Mouse (Mus musculus): Measurements from ENCODE around the gene Gm10220.
"Not testable (repeated sequence)": the region's sequence is repeated elsewhere in the genome, so short reads cannot be mapped to it uniquely, and the experiment has no call there.

The Gm10220 gene

DNA sequence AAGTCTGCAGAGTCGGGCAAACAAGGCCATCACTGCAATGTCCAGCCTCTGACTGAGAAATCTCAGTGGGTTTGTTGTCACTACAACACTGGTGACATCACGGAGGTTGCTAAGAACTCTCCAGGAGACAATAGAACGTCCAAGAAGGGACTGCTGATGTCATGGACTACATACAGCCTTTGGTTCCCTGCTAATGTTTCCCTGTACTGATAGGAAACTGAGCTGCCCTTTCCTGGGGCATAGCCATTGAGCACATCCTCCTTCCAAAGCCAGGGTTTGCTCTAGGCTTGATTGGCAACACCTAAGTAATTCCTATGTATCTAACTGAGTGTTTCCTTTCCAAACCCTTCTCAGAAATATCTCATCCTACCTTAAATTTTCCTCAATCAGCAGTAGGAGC lies at the start of gene Gm10220:
Gm10220 (minus strand) TSS at position 101 of the 400 bp plus-strand sequence.
- not testable (repeated sequence) for DNase-seq (ENCODE audit: low spot score in 2 of 2)

DNA sequence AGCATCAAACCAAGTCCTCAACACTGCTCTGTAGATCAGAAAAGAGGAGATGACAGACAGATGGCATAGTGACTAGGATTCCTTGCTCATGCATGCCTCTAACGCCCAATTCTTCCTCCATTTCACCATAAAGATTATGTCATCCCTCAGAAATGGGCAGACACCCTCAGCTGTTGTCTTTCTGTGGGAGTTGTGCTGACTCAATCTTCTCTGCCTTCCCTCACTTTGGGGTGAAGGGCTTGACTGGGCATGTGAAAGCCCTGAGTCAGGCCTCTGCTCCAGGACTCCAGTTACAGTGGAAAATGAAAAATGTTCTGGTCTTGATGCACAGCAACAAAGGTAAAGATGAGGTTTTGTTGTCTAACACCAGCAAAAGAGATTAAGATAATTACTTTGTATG lies 48.6 kb upstream of the Gm10220 start:
- no peak for DNase-seq (ENCODE audit: low spot score in 2 of 2)

DNA sequence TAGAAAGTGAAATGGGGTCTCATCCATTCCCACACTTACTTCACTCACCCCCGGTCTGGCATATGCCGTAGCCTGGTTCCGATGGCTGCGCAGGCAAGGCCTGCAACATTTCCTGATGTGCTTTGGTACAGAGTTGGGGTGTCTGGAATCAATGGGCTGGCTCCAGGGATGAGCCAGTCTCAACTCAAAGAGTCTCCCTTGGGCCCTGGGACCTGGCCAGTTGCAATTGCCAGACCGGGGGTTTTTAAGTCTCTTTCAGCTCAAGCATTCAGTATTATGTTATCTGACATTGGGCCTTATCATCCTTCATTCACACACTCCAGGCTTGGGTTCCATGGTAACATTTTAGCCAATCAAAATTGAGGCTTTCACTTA lies 44.6 kb upstream of the Gm10220 start:
- DNase-seq (ENCODE audit: low spot score in 2 of 2) = no peak

DNA sequence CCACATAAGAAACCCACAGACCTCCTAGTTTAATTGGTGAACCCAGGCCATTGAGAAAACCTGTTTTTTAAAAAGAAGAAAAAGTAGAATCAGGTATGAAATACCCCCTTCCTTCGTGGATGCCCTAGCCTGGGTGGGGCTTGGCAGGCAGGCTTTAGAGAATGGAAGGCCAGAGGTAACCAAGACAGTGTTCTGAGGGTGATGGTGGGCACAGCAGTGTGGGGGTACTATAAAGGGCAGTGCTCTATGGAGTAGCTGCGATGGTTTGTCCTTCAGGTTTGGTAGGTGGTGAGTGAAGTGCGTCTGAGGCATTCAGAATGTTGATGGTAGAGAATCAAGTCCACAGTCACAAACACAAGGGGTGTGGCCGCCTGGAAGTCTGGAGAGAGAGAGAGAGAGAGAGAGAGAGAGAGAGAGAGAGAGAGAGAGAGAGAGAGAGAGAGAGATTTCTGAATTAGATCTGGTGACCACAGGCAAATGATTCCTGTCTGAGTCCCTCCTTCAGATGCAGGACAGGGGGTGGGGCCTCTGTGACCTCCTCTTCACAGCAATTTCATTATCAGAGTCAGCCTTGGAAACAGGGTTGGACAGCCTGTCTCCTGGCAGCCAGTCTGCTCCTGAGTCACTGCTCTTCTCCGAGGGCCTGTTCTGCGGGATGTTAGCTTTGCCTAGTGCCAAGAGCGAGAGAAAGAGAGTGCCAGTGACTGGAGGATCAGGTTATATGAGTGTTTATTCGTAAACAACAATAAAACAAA lies 44.0 kb upstream of the Gm10220 start:
- no peak for DNase-seq (ENCODE audit: low spot score in 2 of 2)

DNA sequence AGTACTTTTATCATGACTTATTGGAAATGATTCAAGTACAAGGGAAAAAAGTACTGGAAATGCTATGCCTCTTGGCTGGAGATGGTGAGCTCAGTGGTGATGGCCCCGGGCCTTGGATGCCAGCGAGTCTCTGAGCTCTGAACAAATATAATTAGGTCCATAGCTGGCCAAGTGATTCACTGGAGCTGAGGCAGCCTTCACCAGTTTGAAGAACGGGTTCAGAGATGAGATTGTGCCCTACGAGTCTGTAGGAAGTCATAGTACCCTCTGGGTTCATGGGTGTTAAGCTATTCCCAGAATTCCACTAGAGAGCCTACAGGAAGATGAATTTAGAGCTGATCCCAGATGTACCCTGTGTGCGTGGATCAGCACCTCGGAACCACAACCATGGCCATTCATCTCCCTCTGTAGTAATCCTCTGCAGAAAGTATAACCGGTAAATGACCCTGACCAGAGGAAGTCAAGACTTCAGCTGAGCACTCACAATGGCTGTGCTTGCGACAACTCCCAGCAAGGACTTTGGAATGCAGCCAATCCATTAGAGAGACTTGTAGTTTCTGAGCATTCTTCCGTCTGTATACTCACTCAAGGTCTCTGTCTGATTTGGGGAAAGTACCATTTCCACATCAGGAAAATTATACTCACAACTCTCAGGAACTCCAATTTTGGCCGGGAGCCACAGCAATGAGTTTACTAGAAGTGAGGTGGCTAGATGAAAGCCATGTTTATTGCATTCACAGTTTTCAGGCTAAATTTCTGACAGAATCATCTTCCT lies 36.4 kb upstream of the Gm10220 start:
- no peak for DNase-seq (ENCODE audit: low spot score in 2 of 2)

DNA sequence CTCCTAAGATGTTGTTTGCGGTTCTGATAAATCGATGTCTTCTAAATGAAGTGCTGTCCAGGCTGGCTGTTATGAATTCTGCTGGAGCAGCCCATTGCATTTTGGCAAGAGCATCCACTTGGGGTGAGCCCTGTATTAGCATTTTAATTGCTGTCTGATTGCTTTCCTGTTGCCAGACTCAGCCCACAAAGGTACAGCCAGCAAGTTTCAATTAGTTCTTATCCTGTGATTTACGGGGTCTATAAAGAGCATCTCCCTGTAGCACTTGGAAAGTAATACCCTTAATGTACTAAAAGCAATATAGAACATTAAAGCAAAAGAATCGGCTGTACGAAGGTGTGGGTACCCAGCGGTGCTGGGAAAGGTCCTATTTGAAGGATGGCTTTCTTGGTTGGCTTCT lies 21.7 kb upstream of the Gm10220 start:
- no peak for DNase-seq (ENCODE audit: low spot score in 2 of 2)

DNA sequence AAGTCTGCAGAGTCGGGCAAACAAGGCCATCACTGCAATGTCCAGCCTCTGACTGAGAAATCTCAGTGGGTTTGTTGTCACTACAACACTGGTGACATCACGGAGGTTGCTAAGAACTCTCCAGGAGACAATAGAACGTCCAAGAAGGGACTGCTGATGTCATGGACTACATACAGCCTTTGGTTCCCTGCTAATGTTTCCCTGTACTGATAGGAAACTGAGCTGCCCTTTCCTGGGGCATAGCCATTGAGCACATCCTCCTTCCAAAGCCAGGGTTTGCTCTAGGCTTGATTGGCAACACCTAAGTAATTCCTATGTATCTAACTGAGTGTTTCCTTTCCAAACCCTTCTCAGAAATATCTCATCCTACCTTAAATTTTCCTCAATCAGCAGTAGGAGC lies 16.0 kb downstream of the Gm10220 start, which contains the start of gene 5031410I06Rik:
5031410I06Rik (minus strand) TSS at position 101 of the 400 bp plus-strand sequence.
- not testable (repeated sequence) for DNase-seq (ENCODE audit: low spot score in 2 of 2)

DNA sequence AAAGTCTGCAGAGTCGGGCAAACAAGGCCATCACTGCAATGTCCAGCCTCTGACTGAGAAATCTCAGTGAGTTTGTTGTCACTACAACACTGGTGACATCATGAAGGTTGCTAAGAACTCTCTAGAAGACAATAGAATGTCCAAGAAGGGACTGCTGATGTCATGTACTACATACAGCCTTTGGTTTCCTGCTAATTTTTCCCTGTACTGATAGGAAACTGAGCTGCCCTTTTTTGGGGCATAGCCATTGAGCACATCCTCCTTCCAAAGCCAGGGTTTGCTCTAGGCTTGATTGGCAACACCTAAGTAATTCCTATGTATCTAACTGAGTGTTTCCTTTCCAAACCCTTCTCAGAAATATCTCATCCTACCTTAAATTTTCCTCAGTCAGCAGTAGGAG lies 32.0 kb downstream of the Gm10220 start, which contains the start of gene Gm10471:
Gm10471 (minus strand) TSS at position 101 of the 400 bp plus-strand sequence.
- DNase-seq (ENCODE audit: low spot score in 2 of 2) = not testable (repeated sequence)

DNA sequence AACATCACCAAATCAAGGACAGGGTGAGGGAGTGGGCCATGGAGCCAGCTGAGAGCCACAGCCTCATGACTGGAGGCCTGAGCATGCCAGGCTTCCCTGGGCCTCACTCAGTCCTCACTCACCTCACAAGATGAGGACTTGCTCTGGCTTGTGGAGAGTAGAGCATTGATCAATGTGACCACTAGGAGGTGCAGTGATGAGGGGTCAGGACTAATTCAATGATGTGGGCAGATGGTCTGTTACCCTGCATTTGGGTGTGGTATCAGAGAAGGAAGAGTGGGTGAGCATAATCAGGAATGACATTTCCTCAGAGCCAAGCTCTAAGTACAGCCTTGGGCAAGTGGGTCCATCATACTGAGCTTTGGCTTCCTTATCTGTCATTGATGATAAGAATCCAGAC lies 42.2 kb downstream of the Gm10220 start:
- DNase-seq (ENCODE audit: low spot score in 2 of 2) = not testable (repeated sequence)

DNA sequence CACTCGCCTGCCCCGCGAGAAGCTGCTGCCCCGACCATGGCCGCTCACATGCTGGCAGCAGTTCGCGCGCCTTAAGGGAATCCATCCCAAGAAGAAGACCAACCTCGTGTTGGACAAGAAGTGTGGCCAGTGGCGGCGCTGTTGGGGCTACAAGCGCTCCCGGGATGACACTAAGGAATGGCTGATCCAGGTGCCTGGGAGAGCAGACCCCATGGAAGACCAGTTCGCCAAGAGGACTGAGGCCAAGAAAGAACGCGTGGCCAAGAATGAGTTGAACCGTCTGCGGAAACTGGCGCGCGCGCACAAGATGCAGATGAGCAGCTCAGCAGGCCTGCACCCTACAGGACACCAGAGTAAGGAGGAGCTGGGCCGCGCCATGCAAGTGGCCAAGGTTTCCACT lies 50.5 kb downstream of the Gm10220 start:
- DNase-seq (ENCODE audit: low spot score in 2 of 2) = no peak

Measured in thymus, postnatal 10 days (tissue).